Mouse (Mus musculus) G1E-ER4 (cell line): ENCODE measurements around the gene Gm973. TPM values are rescaled to one million over a fixed set of nuclear protein-coding genes. Genes with fewer than 3 reads are reported as not detected.

ENCODE experiments used
- GATA1 ChIP-seq: IDR thresholded peaks from one replicate; pipeline ENCODE4 v1.8.0; 2012; ENCODE audit warnings: low read length, inconsistent platforms
- polyA plus RNA-seq: library from polyadenylated mRNA; stranded (reverse); fragments of >175 nt; gene quantifications from 2 replicates; pipeline ENCODE4 v1.2.3, GENCODE M21; 2012

Gm973 gene
- polyA plus RNA-seq, 1 experiment: not detected

DNA sequence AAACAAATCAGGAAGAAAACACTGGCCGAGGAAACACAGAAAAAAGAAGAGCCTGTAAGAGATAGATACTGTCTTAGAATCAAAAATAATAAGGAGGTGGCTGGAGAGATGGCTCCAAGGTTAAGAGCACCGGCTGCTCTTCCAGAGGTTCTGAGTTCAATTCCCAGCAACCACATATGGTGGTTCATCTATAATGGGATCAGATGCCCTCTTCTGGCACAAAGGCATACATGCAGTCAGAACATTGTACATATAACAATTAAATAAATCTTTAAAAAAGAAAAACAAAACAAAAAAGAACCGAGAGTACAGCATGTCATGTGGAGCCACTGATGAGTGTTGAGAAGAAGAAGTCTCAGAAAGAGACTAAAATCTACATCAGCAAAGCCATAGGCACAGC lies 64.8 kb downstream of the Gm973 start:
- no peak for TF ChIP-seq GATA1

- no peak for TF ChIP-seq GATA1
Observed at GRCm38 (mm10) chr1:59584656-59585410, 68.8 kb downstream of the Gm973 start.

- no peak for TF ChIP-seq GATA1
Observed at GRCm38 (mm10) chr1:59589271-59589670, 73.2 kb downstream of the Gm973 start.

- no peak for TF ChIP-seq GATA1
Observed at GRCm38 (mm10) chr1:59592359-59592758, 76.3 kb downstream of the Gm973 start.

- no peak for TF ChIP-seq GATA1
Observed at GRCm38 (mm10) chr1:59592876-59593275, 76.8 kb downstream of the Gm973 start.

GRCm38 (mm10) chr1:59593622-59594035 lies 77.6 kb downstream of the Gm973 start:
- TF ChIP-seq GATA1: no peak

DNA sequence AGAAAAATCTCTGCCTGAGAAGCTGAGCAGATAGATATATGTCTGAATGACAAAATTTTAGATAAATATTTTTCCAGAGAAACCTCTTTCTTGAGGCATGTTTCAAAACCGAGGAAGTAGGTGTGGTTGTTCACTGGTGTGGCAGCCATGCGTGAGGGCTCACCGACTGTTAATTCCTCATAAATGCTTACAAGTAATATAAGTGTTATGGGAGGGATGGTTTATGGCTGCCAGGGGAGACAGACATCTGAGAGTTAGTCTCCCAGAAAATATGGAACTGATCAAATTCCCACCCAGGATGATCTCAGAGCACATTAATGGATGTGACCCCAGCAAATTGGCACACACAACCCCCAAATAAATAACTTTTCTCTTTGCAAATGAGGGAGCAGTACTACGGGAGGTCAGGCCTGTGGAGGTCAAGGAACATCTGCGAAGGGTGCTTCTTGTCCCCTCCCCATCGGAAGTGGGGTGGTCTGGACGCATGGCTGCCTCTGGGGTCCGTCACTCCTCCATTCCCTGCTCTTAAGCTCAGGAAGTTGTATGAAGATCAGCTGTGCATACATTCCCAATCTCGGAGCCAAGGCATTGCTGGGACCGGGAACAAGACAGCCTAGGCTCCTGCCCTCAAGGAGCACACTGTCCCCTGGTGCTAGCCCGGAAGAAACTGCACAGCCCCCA lies 78.7 kb downstream of the Gm973 start:
- TF ChIP-seq GATA1: no peak

- no peak for TF ChIP-seq GATA1
Observed at GRCm38 (mm10) chr1:59595609-59596008, 79.5 kb downstream of the Gm973 start.

- no peak for TF ChIP-seq GATA1
Observed at GRCm38 (mm10) chr1:59602531-59603416, 86.7 kb downstream of the Gm973 start.

DNA sequence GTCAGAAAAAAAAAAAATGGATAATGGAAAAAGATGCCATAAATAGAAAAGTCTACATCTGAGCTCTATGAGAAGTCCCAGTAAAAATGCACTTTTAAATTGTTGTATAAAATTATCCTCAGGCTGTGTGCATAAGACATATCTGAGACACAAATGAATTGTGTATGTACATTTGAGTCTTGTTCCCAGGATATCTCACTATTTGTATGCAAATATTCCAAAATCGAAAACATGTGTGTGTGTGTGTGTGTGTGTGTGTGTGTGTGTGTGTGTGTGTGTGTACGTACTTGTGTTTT lies 87.3 kb downstream of the Gm973 start:
- no peak for TF ChIP-seq GATA1

- no peak for TF ChIP-seq GATA1
Observed at GRCm38 (mm10) chr1:59603893-59604292, 87.8 kb downstream of the Gm973 start.

- TF ChIP-seq GATA1: no peak
Observed at GRCm38 (mm10) chr1:59606479-59606878, 90.4 kb downstream of the Gm973 start.

- no peak for TF ChIP-seq GATA1
Observed at GRCm38 (mm10) chr1:59607071-59607470, 91.0 kb downstream of the Gm973 start.

GRCm38 (mm10) chr1:59608125-59608762 lies 92.2 kb downstream of the Gm973 start:
- no peak for TF ChIP-seq GATA1

DNA sequence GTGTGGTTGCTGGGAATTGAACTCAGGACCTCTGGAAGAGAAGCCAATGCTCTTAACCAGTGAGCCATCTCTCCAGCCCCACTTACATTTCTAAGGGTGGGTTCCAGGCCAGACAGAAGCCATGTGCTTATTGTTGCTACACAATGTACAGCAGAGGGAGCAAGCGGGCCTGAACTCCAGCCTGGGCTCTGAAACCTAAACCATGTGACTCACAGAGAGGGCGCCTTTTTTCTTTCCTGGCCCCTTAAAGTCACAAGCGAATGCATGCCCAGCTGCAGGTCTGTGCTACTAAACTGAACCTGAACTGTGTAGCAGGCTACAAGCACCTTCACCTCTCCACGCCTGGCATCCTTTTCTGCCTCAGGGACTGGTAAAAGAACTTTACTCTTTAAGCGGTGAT lies 92.9 kb downstream of the Gm973 start:
- no peak for TF ChIP-seq GATA1

DNA sequence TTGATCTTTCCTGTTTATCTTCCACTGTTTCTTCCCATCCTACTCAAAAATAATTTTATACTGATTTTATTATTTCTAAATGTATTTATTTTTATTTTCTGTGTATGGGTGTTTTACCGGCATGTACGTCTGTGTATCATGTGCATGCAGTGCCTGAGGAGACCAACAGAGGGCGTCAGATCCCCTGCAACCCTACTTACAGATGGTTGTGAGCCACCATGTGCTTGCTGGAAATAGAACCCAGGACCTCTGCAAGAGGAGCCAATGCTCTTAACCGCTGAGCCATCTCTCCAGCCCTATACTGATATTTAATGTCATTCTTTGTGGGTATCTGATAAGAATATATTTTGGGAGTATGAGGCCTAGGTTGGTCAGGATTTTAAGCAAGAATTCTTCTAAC lies 93.4 kb downstream of the Gm973 start:
- TF ChIP-seq GATA1: no peak
